Mouse (Mus musculus) lung, embryonic 14.5 days (tissue): ENCODE results near the gene Ppp1r3c. TPM values are rescaled to one million over a fixed set of nuclear protein-coding genes. Genes with fewer than 3 reads are reported as not detected.

Source experiments
- ATAC-seq: fragments of 200-750 bp; cut with Nextera tagmentation; 2 replicates; pipeline ENCODE4 v1.8.0; 2017; ENCODE audit warnings: mild to moderate bottlenecking, moderate TSS enrichment, moderate library complexity; ENCODE audit not compliant: insufficient read depth
- DNase-seq: peaks from one replicate; pipeline ENCODE4 v3.0.0-alpha.2; 2015
- H3K27ac ChIP-seq: fragments of 300-500 bp; sonication (generic); 2 replicates; pipeline ENCODE4 v1.5.1; 2014; ENCODE audit warnings: low read depth, mild to moderate bottlenecking, moderate library complexity
- H3K27me3 ChIP-seq: fragments of 300-500 bp; sonication (generic); 2 replicates; pipeline ENCODE4 v1.6.1; 2014; ENCODE audit warnings: low read length, control low read depth; ENCODE audit not compliant: insufficient read depth
- H3K36me3 ChIP-seq: fragments of 300-500 bp; sonication (generic); 2 replicates; pipeline ENCODE4 v1.6.1; 2014; ENCODE audit warnings: control low read depth; ENCODE audit not compliant: insufficient read depth
- H3K4me1 ChIP-seq: fragments of 300-500 bp; sonication (generic); 2 replicates; pipeline ENCODE4 v1.6.1; 2014; ENCODE audit warnings: antibody characterized with exemption, control low read depth; ENCODE audit not compliant: insufficient read depth
- H3K4me2 ChIP-seq: fragments of 300-500 bp; sonication (generic); 2 replicates; pipeline ENCODE4 v1.6.1; 2014; ENCODE audit warnings: mild to moderate bottlenecking
- H3K4me3 ChIP-seq: fragments of 300-500 bp; sonication (generic); 2 replicates; pipeline ENCODE4 v1.5.1; 2014; ENCODE audit warnings: low read depth, low read length
- H3K9ac ChIP-seq: fragments of 300-500 bp; sonication (generic); 2 replicates; pipeline ENCODE4 v1.6.1; 2014
- H3K9me3 ChIP-seq: fragments of 300-500 bp; sonication (generic); 2 replicates; pipeline ENCODE4 v1.6.1; 2016; ENCODE audit warnings: low read depth, low read length, control low read depth
- CTCF ChIP-seq: IDR thresholded peaks from 2 replicates; pipeline ENCODE4 v1.5.1; 2016; ENCODE audit warnings: antibody characterized with exemption, low read depth
- WGBS: fragments of 180-500 bp; shearing (Covaris S2); extraction: QIAGEN DNeasy Blood & Tissue Kit; methylation state at CpG from one replicate; pipeline ENCODE4 v1.1.7; 2014; 5-methylcytosine and 5-hydroxymethylcytosine counted together
- polyA plus RNA-seq: library from polyadenylated mRNA; unstranded; fragments of >200 nt; fragmentation: Nextera tagmentation; extraction: Ambion mirVana; gene quantifications from 2 replicates; pipeline ENCODE4 v1.2.1, GENCODE M21; 2014

The Ppp1r3c gene
- polyA plus RNA-seq, 1 experiment from 2014 or later = 67.5 TPM

GRCm38 (mm10) chr19:36693530-36693929, 42.9 kb downstream of the Ppp1r3c start:
- Histone ChIP-seq H3K4me3 (no peak overlapping the region), H3K4me1 (peaks cover 44% of the 10 kb centered on the region), H3K36me3 (no peaks in the 10 kb centered on the region), H3K27ac (no peak overlapping the region), H3K9me3 (no peaks in the 10 kb centered on the region), H3K27me3 (no peaks in the 10 kb centered on the region), H3K4me2 (no peak overlapping the region), H3K9ac (no peak overlapping the region)
- TF ChIP-seq CTCF = no peak
- WGBS = 63% methylated on average over 2 of the region's 2 CpGs
- ATAC-seq (no peak), DNase-seq (no peak)

- H3K4me1 ChIP-seq = peaks cover 42% of the 10 kb centered on the region
Measured at GRCm38 (mm10) chr19:36691941-36692340, 44.5 kb downstream of the Ppp1r3c start.

GRCm38 (mm10) chr19:36691245-36691644, 45.2 kb downstream of the Ppp1r3c start:
- DNase-seq = no peak
- no peak overlapping the region for H3K27ac ChIP-seq
- 86% methylated on average over 2 of the region's 2 CpGs for WGBS
- no peak overlapping the region for H3K4me3 ChIP-seq
- no peaks in the 10 kb centered on the region for H3K36me3 ChIP-seq
- peaks cover 41% of the 10 kb centered on the region for H3K4me1 ChIP-seq
- H3K9me3 ChIP-seq = no peaks in the 10 kb centered on the region
- ATAC-seq = no peak
- H3K4me2 ChIP-seq = no peak overlapping the region
- no peaks in the 10 kb centered on the region for H3K27me3 ChIP-seq
- no peak overlapping the region for H3K9ac ChIP-seq
- TF ChIP-seq CTCF = no peak

More at GRCm38 (mm10) chr19:36691941-36692340, 44.5 kb downstream of the Ppp1r3c start:
- H3K4me2 ChIP-seq = no peak overlapping the region
- H3K27ac ChIP-seq = no peak overlapping the region
- no peak overlapping the region for H3K4me3 ChIP-seq
- no peaks in the 10 kb centered on the region for H3K9me3 ChIP-seq
- DNase-seq (no peak), ATAC-seq (no peak)
- no peak for TF ChIP-seq CTCF
- no peaks in the 10 kb centered on the region for H3K36me3 ChIP-seq
- WGBS = 81% methylated on average over 5 of the region's 5 CpGs
- no peak overlapping the region for H3K9ac ChIP-seq
- H3K27me3 ChIP-seq = no peaks in the 10 kb centered on the region

- Histone ChIP-seq H3K4me2 (no peak overlapping the region), H3K4me1 (peaks cover 36% of the 10 kb centered on the region), H3K36me3 (no peaks in the 10 kb centered on the region), H3K4me3 (no peak overlapping the region), H3K27me3 (no peaks in the 10 kb centered on the region), H3K9ac (no peak overlapping the region), H3K27ac (peak overlapping the region; percentile 99), H3K9me3 (no peaks in the 10 kb centered on the region)
- TF ChIP-seq CTCF = no peak
- WGBS = 18% methylated on average over 5 of the region's 5 CpGs
- no peak for ATAC-seq
- DNase-seq = peak; percentile 78
Measured at GRCm38 (mm10) chr19:36689205-36689604, 47.2 kb downstream of the Ppp1r3c start.

GRCm38 (mm10) chr19:36687843-36688637, 48.4 kb downstream of the Ppp1r3c start:
- DNase-seq = peak; percentile 100
- no peaks in the 10 kb centered on the region for H3K27me3 ChIP-seq
- H3K27ac ChIP-seq = peak overlapping the region; percentile 99
- H3K9ac ChIP-seq = 0 out of 2 replicates have a peak overlapping the region, but pooled peaks have one; percentile 2
- H3K4me2 ChIP-seq = peak overlapping the region; percentile 13; the same call in 1 of the 2 replicates
- TF ChIP-seq CTCF = no peak
- H3K36me3 ChIP-seq = no peaks in the 10 kb centered on the region
- WGBS = 11% methylated on average over 8 of the region's 8 CpGs
- H3K4me3 ChIP-seq = no peak overlapping the region
- peak; percentile 94 for ATAC-seq
- no peaks in the 10 kb centered on the region for H3K9me3 ChIP-seq
- peaks cover 31% of the 10 kb centered on the region for H3K4me1 ChIP-seq

- DNase-seq = peak; percentile 87
- Histone ChIP-seq H3K9me3 (no peaks in the 10 kb centered on the region), H3K4me1 (peaks cover 30% of the 10 kb centered on the region), H3K27me3 (no peaks in the 10 kb centered on the region), H3K9ac (no peak overlapping the region), H3K4me2 (no peak overlapping the region), H3K36me3 (no peaks in the 10 kb centered on the region), H3K4me3 (no peak overlapping the region), H3K27ac (peak overlapping the region; percentile 99)
- no peak for TF ChIP-seq CTCF
- ATAC-seq = peak; percentile 32; the same call in 1 of the 2 replicates
- 38% methylated on average over 9 of the region's 9 CpGs for WGBS
Measured at GRCm38 (mm10) chr19:36687044-36687443, 49.4 kb downstream of the Ppp1r3c start.

- peak; percentile 76 for DNase-seq
- ATAC-seq = no peak
- Histone ChIP-seq H3K4me1 (peaks cover 36% of the 10 kb centered on the region), H3K4me2 (no peak overlapping the region), H3K27ac (peak overlapping the region; percentile 99; the same call in 1 of the 2 replicates), H3K9ac (no peak overlapping the region), H3K9me3 (no peaks in the 10 kb centered on the region), H3K4me3 (no peak overlapping the region), H3K36me3 (no peaks in the 10 kb centered on the region), H3K27me3 (no peaks in the 10 kb centered on the region)
- 62% methylated on average over 11 of the region's 11 CpGs for WGBS
- no peak for TF ChIP-seq CTCF
Measured at GRCm38 (mm10) chr19:36686016-36686415, 50.4 kb downstream of the Ppp1r3c start.
